Mouse (Mus musculus) kidney, postnatal 4 days (tissue): Measurements from ENCODE around the gene Gata1.
"Not testable (repeated sequence)": the region's sequence is repeated elsewhere in the genome, so short reads cannot be mapped to it uniquely, and the experiment has no call there.

Experiments used
- DNase-seq, 2 experiments: peaks; one replicate each; pipeline ENCODE4 v3.0.0; 2021; ENCODE audit warnings: mixed read lengths in 2 of 2

The Gata1 gene

GRCm38 (mm10) chrX:7963829-7964626 lies 13.8 kb downstream of the Gata1 start:
- no peak for DNase-seq

GRCm38 (mm10) chrX:7958868-7959267 lies 19.0 kb downstream of the Gata1 start:
- no peak for DNase-seq

- no peak for DNase-seq
Measured at GRCm38 (mm10) chrX:7950091-7950490, 27.8 kb downstream of the Gata1 start.

- DNase-seq: peak; percentile 93 to 95
Measured at GRCm38 (mm10) chrX:7947900-7948492, 29.9 kb downstream of the Gata1 start.

GRCm38 (mm10) chrX:7947108-7947899 lies 30.6 kb downstream of the Gata1 start, which contains the start of gene Hdac6:
Gene Hdac6, minus strand, starts transcription at chrX:7947889.
- peak; percentile 37 to 57 for DNase-seq

- no peak for DNase-seq
Measured at GRCm38 (mm10) chrX:7945618-7946017, 32.3 kb downstream of the Gata1 start.

GRCm38 (mm10) chrX:7937667-7938066 lies 40.2 kb downstream of the Gata1 start:
- no peak for DNase-seq

- no peak for DNase-seq
Measured at GRCm38 (mm10) chrX:7936874-7937273, 41.0 kb downstream of the Gata1 start.

GRCm38 (mm10) chrX:7928270-7928790 lies 49.5 kb downstream of the Gata1 start, which contains the start of gene Eras:
Gene Eras, minus strand, starts transcription at chrX:7928607.
- no peak for DNase-seq

- no peak for DNase-seq
Measured at GRCm38 (mm10) chrX:7927116-7927515, 50.8 kb downstream of the Gata1 start.

- DNase-seq: no peak
Measured at GRCm38 (mm10) chrX:7926266-7926665, 51.6 kb downstream of the Gata1 start.

- peak in 1 of 2 experiments; percentile 23 for DNase-seq
Measured at GRCm38 (mm10) chrX:7922032-7922431, 55.8 kb downstream of the Gata1 start.

GRCm38 (mm10) chrX:7919601-7920383 lies 58.1 kb downstream of the Gata1 start, which contains the start of gene Pcsk1n:
Gene Pcsk1n, plus strand, starts transcription at chrX:7919822.
- DNase-seq: peak; percentile 7 to 16

GRCm38 (mm10) chrX:7917960-7918359 lies 59.9 kb downstream of the Gata1 start:
- not testable (repeated sequence) for DNase-seq

GRCm38 (mm10) chrX:7915669-7916068 lies 62.2 kb downstream of the Gata1 start:
- peak; percentile 42 to 72 for DNase-seq

- DNase-seq: peak in 1 of 2 experiments; percentile 44
Measured at GRCm38 (mm10) chrX:7910473-7910872, 67.4 kb downstream of the Gata1 start.
